Mouse (Mus musculus): ENCODE results near the gene Nr2f1.
"Not testable (repeated sequence)": the region's sequence is repeated elsewhere in the genome, so short reads cannot be mapped to it uniquely, and the experiment has no call there.

Nr2f1 gene

GRCm38 (mm10) chr13:78199642-78200160 is at the start of gene Nr2f1:
Gene Nr2f1 (minus strand): TSS chr13:78199757.
- no peak for DNase-seq (ENCODE audit: low read depth in 1 of 2, low spot score in 2 of 2)

GRCm38 (mm10) chr13:78221680-78222079 is 22.1 kb upstream of the Nr2f1 start:
- DNase-seq (ENCODE audit: low read depth in 1 of 2, low spot score in 2 of 2), result no peak

- DNase-seq (ENCODE audit: low read depth in 1 of 2, low spot score in 2 of 2), result not testable (repeated sequence)
These were observed 20.7 kb upstream of the Nr2f1 start for GRCm38 (mm10) chr13:78220238-78220637.

GRCm38 (mm10) chr13:78215223-78215622 is 15.7 kb upstream of the Nr2f1 start:
- DNase-seq (ENCODE audit: low read depth in 1 of 2, low spot score in 2 of 2), result no peak

GRCm38 (mm10) chr13:78213155-78213554 is 13.6 kb upstream of the Nr2f1 start:
- no peak for DNase-seq (ENCODE audit: low read depth in 1 of 2, low spot score in 2 of 2)

GRCm38 (mm10) chr13:78212111-78212510 is 12.6 kb upstream of the Nr2f1 start:
- no peak for DNase-seq (ENCODE audit: low read depth in 1 of 2, low spot score in 2 of 2)

- DNase-seq (ENCODE audit: low read depth in 1 of 2, low spot score in 2 of 2), result no peak
These were observed 11.9 kb upstream of the Nr2f1 start for GRCm38 (mm10) chr13:78211231-78212010.

GRCm38 (mm10) chr13:78210748-78211089 is 11.2 kb upstream of the Nr2f1 start:
- DNase-seq (ENCODE audit: low read depth in 1 of 2, low spot score in 2 of 2), result no peak

- DNase-seq (ENCODE audit: low read depth in 1 of 2, low spot score in 2 of 2), result no peak
These were observed 10.6 kb upstream of the Nr2f1 start for GRCm38 (mm10) chr13:78210029-78210747.

GRCm38 (mm10) chr13:78209611-78210028 is 10.1 kb upstream of the Nr2f1 start:
- DNase-seq (ENCODE audit: low read depth in 1 of 2, low spot score in 2 of 2), result no peak

- no peak for DNase-seq (ENCODE audit: low read depth in 1 of 2, low spot score in 2 of 2)
These were observed 9.3 kb upstream of the Nr2f1 start for GRCm38 (mm10) chr13:78208689-78209410.

GRCm38 (mm10) chr13:78207796-78208645 is 8.5 kb upstream of the Nr2f1 start:
- no peak for DNase-seq (ENCODE audit: low read depth in 1 of 2, low spot score in 2 of 2)

- DNase-seq (ENCODE audit: low read depth in 1 of 2, low spot score in 2 of 2), result no peak
These were observed 7.4 kb upstream of the Nr2f1 start for GRCm38 (mm10) chr13:78206891-78207430.

- no peak for DNase-seq (ENCODE audit: low read depth in 1 of 2, low spot score in 2 of 2)
These were observed 5.9 kb upstream of the Nr2f1 start for GRCm38 (mm10) chr13:78205426-78205825.

GRCm38 (mm10) chr13:78203348-78204061 is 3.9 kb upstream of the Nr2f1 start:
- no peak for DNase-seq (ENCODE audit: low read depth in 1 of 2, low spot score in 2 of 2)

GRCm38 (mm10) chr13:78202574-78203347 is 3.2 kb upstream of the Nr2f1 start:
- DNase-seq (ENCODE audit: low read depth in 1 of 2, low spot score in 2 of 2), result no peak

GRCm38 (mm10) chr13:78201871-78202565 is 2.5 kb upstream of the Nr2f1 start:
- no peak for DNase-seq (ENCODE audit: low read depth in 1 of 2, low spot score in 2 of 2)

All from monocyte, adult 2 months (primary cell).